Mouse (Mus musculus) embryonic fibroblast, embryonic 13.5 days (primary cell): Measurements from ENCODE around the gene Lcor. TPM values are rescaled to one million over a fixed set of nuclear protein-coding genes. Genes with fewer than 3 reads are reported as not detected.
A peak's percentile ranks its signal among the peaks of the same experiment; 100 is the strongest.

Experiments
- H3K27ac ChIP-seq: 2 replicates; pipeline ENCODE4 v1.5.1; 2012; ENCODE audit warnings: low read length, control low read depth, inconsistent platforms; ENCODE audit not compliant: insufficient read depth
- H3K4me1 ChIP-seq: 2 replicates; pipeline ENCODE4 v1.6.1; 2011; ENCODE audit warnings: low read length; ENCODE audit not compliant: control insufficient read depth, insufficient read depth
- H3K4me3 ChIP-seq: 2 replicates; pipeline ENCODE4 v1.5.1; 2011; ENCODE audit warnings: mild to moderate bottlenecking, control low read depth, low read length; ENCODE audit not compliant: insufficient read depth
- CTCF ChIP-seq: IDR thresholded peaks from 2 replicates; pipeline ENCODE4 v1.5.1; 2011; ENCODE audit warnings: mild to moderate bottlenecking, control low read depth, low read length, moderate library complexity, borderline replicate concordance; ENCODE audit not compliant: insufficient read depth
- POLR2A ChIP-seq: IDR thresholded peaks from 2 replicates; pipeline ENCODE4 v1.6.1; 2011; ENCODE audit warnings: low read depth, mild to moderate bottlenecking, control low read depth, low read length, moderate library complexity
- polyA plus RNA-seq: library from polyadenylated mRNA; stranded (reverse); fragments of >200 nt; gene quantifications from 2 replicates; pipeline ENCODE4 v1.2.4, GENCODE M21; 2011; ENCODE audit warnings: low read depth; ENCODE audit not compliant: missing spikeins, insufficient read length

Lcor gene
- polyA plus RNA-seq, 1 experiment: 8.4 TPM

DNA sequence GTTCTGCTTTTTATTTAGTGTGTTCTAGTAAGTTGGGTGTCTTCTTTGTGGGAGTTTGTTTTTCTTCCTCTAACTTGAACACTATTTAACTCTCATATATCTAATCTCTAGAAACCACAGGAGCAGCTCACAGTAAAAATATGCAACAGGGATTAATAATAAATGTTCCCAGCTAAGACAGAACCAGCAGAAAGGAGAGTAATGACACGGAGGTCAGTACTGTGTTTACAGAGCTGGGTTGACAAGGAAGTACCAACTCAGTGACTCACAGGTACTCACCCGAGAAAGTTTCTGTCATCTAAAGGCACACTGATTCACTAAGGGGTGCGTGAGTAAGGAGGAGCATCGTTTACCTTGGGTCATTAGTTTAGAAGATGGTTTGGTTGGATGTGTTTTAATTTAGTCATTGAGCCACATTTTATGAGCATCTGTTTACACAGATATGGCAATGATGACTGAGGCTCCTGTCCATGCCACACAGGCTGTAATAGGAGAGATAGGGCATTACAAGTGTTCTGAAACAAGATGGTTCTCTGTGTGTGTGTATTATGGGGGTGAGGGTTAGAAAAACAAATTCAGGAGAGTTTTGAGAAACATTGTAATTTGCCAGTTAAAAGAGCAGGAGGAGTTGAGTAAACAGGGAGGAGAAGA, 13.1 kb downstream of the Lcor start:
- Histone ChIP-seq H3K4me1 (peaks cover 13% of the 10 kb centered on the region), H3K27ac (peak overlapping the region; percentile 24; the same call in 1 of the 2 replicates), H3K4me3 (no peak overlapping the region)
- TF ChIP-seq POLR2A (no peak), CTCF (no peak)

DNA sequence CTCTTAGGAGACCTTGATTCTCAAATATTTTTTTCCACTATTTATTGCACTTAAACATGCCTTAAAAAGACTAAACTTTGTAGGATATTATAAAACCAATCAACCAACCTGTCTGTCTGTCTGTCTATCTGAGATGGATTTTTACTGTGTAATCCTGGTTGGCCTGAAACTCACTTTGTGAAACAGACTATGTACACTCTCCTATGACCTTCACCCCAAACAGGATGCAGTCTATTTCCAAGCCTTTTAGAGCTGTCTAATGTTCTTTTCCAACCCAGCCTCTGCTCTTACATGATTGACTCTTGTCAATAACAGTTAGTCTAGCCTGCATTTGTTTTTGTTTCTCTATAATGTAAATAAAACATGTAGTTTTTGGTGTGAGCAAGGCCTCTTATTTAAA, 13.6 kb downstream of the Lcor start:
- TF ChIP-seq POLR2A (no peak), CTCF (no peak)
- Histone ChIP-seq H3K4me3 (no peak overlapping the region), H3K27ac (no peak overlapping the region), H3K4me1 (peaks cover 13% of the 10 kb centered on the region)

DNA sequence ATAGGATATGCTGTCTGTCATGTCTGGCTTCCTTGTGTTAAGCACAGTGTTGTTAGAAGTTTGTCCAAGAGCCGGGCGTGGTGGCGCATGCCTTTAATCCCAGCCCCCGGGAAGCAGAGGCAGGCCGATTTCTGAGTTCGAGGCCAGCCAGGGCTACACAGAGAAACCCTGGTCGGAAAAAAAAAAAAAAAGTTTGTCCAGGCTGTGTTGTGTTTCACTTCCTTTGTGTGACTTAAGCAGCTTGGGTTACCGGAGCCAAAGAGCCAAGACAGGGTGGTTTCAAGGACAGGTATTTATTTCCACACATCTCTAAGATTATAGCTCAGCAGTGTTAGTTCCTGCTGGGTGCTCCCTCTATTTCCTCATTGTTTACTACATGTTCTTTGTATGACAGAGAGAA, 25.4 kb downstream of the Lcor start:
- Histone ChIP-seq H3K27ac (no peak overlapping the region), H3K4me1 (no peaks in the 10 kb centered on the region), H3K4me3 (no peak overlapping the region)
- TF ChIP-seq POLR2A (no peak), CTCF (no peak)

DNA sequence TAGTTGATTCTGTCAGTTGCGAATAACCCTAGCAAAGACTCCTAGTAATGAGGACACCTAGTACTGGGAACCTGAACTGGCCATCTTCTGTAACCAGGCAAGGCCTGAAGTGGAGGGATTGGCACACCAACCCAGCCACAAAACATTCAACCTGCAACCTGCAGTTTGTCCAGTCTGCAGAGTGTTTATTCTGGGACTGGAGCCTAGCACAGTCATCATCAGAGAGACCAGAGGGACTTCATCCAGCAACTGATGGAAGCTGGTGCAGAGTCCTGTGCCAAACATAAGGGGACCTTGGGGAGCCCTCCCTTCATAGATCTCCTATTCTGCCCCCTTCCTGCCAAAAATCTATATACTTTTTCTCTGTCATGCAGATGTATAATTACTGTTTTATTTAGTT, 32.4 kb downstream of the Lcor start:
- Histone ChIP-seq H3K4me3 (no peak overlapping the region), H3K27ac (no peak overlapping the region), H3K4me1 (no peaks in the 10 kb centered on the region)
- TF ChIP-seq POLR2A (no peak), CTCF (no peak)

DNA sequence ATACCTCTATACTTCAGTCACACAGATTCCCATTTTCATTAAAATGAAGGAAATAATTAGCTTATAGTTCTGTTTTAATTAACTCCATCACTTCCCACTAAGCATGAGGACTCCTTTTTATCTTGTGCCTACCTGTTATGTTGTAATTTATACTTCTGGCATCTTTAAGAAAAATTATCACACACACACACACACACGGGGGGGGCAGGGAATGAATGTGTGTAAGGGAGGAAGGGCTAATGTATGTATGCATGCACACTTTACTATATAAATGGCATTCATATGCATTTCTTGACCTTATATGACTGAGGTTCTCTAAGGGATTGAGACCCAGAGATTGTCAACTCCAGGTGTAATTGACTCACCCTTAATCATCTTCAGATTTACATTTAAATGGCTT, 33.1 kb downstream of the Lcor start:
- TF ChIP-seq CTCF: no peak
- TF ChIP-seq POLR2A: no peak
- H3K4me3 ChIP-seq: no peak overlapping the region
- H3K27ac ChIP-seq: no peak overlapping the region
- H3K4me1 ChIP-seq: no peaks in the 10 kb centered on the region

DNA sequence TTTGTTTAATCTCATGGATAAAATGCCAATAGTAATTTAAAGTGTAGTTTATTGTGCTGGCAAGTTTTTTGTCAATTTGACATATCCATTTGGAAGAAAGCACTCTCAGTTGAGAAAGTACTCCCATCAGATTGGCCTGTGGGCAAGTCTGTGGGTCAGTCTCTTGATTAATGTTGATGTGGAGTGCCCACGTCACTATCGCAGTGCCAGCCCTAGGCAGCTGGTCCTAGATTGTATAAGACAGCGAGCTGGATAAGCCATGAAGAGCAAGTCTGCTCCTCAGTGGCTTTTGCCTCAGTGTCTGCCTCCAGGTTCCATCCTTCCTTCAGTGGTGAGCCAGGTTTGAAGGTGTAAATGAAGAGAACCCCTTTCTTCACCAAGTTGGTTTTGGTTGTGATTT, 34.6 kb downstream of the Lcor start:
- no peak overlapping the region for H3K27ac ChIP-seq
- no peaks in the 10 kb centered on the region for H3K4me1 ChIP-seq
- TF ChIP-seq CTCF (no peak), POLR2A (no peak)
- H3K4me3 ChIP-seq: no peak overlapping the region

DNA sequence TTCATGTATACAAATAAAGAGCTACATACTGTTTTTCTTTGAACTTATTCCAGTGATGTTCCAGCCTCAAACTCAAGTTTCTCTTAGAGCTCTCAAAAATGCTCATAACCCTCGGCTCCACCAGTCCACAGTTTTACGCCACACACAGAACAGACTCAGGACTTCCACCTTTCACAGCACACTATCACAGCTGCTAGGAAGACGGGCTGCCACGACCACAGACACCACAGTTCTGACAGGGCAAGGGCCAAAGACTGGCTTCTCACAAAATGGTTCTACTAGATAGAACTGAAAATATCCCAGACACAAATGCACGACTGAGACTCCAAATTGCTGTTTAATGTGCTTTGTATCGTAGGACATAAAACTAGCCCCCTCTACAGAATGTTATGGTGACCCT, 36.7 kb downstream of the Lcor start:
- TF ChIP-seq CTCF (no peak), POLR2A (no peak)
- no peak overlapping the region for H3K27ac ChIP-seq
- H3K4me1 ChIP-seq: no peaks in the 10 kb centered on the region
- no peak overlapping the region for H3K4me3 ChIP-seq

DNA sequence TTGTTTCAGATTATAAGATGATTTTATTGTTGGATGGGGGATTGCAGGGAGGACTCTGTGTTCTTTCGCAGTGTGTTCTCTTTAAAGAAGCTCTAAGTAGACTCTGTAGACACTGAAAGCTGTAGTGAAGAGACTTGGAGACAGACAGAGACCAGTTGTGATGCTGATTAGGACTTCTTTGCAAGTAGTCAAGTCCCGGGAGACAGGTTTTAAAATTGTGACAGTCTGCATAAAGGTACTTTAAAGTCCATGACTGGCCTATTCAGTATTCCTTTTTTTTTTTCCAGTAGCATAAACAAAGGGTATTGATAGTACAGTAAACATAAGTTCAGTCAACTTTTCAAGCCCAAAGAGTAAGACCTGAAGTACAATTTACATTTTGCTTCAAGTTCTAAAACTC, 39.8 kb downstream of the Lcor start:
- no peak overlapping the region for H3K27ac ChIP-seq
- TF ChIP-seq CTCF (no peak), POLR2A (no peak)
- no peak overlapping the region for H3K4me3 ChIP-seq
- no peaks in the 10 kb centered on the region for H3K4me1 ChIP-seq

DNA sequence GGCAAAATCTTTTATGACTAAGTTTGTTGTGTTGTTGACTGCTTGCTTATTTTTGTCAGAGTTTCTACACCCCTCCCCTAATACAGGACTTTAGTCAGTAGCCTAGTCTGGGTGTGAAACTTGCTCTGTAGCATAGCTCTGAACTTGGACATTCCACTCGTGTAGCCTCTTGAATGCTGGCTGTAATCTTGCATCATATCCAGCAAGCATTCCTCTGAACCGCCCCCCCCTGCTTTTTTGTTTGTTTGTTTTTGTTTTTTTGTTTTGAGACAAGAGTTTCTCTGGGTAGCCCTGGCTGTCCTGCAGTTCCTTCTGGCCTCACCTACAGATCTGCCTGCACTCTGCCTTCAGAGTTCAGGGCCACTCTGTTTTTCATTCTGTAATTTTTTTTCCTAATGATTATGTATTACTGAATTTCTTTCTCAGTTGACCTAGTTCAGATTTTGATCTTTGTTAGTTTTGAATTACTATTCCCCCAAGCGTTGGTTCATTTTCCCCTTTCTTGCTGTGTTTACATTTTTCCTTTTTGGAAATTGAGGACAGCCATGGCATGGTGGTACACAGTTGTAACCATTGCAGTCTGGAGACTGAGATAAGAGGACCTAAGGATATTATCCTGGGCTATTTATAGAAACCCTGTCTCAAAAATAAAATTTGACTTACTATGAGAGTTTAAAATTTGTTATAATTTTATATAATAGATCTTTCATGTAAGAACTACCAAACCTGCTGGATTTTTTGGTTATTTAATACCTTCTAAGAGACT, 41.5 kb downstream of the Lcor start:
- no peak overlapping the region for H3K27ac ChIP-seq
- no peak overlapping the region for H3K4me3 ChIP-seq
- H3K4me1 ChIP-seq: no peaks in the 10 kb centered on the region; the same call in 1 of the 2 replicates
- TF ChIP-seq CTCF (no peak), POLR2A (no peak)

DNA sequence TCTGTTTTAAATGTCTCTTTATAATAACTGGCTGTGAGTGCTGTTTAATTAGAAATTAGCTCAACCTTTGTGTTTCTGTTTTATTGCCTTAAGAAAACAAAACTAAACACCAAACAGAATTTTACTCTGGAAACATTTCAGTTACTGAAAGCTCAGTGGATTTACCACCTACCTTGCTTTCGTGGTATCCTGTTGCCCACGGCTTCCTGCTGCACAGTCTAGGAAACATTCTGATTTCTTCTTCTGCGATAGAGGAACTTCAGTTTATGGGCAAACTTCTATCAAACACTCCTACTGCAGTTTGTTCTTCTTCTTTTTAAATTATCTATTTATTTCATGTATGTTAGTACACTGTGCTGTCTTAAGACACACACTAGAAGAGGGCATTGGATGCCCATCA, 46.7 kb downstream of the Lcor start:
- Histone ChIP-seq H3K4me3 (no peak overlapping the region), H3K27ac (no peak overlapping the region), H3K4me1 (no peaks in the 10 kb centered on the region; the same call in 1 of the 2 replicates)
- TF ChIP-seq POLR2A (no peak), CTCF (no peak)

DNA sequence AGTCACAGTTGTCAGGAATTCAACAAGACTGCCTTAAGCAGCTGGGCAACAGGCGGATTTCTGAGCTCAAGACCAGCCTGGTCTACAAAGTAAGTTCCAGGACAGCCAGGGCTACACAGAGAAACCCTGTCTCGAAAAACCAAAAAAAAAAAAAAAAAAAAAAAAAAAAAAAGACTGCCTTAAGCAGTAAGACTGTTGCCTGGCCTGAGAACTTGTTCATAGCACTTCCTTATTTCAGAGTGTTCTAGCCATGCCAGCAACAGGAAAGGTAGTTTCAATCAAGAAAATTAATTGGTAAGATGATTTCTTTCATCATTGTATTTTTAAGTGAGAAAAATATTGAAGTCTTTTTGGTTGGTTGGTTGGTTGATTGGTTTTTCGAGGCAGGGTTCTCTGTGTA, 51.6 kb downstream of the Lcor start:
- no peak overlapping the region for H3K4me3 ChIP-seq
- no peak for TF ChIP-seq POLR2A
- TF ChIP-seq CTCF: no peak
- no peak overlapping the region for H3K27ac ChIP-seq
- no peaks in the 10 kb centered on the region for H3K4me1 ChIP-seq
